Mouse (Mus musculus): ENCODE results near the gene 6330403K07Rik. TPM values are rescaled to one million over a fixed set of nuclear protein-coding genes. Genes with fewer than 3 reads are reported as not detected.

6330403K07Rik gene
- polyA plus RNA-seq, 1 experiment, result 0.26 TPM

DNA sequence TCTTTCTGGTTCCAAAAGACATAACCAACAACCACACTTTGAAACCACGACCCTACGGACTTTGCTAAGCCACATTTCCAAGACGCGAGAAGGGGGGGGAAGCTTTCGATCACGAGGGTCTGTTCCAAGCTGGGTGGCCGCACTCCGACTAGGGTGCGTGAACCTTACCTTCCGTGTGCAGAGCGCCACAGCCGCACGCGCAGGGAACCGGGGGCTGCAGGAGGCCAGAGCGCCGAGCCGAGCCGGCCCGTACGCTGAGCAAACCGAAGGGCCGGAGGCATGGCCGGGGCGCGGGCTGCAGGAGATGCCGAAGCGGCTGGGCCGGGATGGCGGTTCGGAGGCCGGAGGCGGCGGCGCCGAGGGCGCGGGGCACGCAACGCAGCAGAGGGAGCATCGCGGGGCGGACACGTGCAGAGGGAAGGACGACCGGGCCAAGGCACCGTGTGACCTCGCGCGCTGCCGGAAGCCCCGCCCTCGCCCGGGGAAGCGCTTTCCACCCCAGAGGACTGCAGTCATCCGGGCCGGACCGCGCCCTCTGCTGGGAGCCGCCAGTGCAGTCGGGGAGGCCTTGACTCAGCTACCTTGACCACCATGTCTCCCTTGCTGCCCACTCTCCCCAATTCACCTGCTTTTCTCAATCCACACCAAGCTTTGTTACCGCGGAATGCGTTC is 50.6 kb downstream of the 6330403K07Rik start, which contains the start of gene C1qbp:
TSS of gene C1qbp (minus strand) at position 470 of the 672 bp plus-strand sequence.
- TF ChIP-seq POLR2A (IDR thresholded peaks at IDR 0.05; ENCODE audit: low read depth, low read length) (peak; percentile 5; the same call in 1 of the 2 replicates), CTCF (IDR thresholded peaks at IDR 0.05; ENCODE audit: extremely low read depth, insufficient read depth, insufficient read length, insufficient replicate concordance) (peak; percentile 99)
- H3K4me1 ChIP-seq (ENCODE audit: control insufficient read depth, insufficient read depth, insufficient read length), result peaks cover 4% of the 10 kb centered on the region
- no peak within 1 kb of the TSS for H3K27ac ChIP-seq (ENCODE audit: insufficient read depth, low read length)
- under 1% methylated on average over 61 of the region's 64 CpGs for WGBS
- H3K4me3 ChIP-seq (ENCODE audit: extremely low read depth, insufficient read depth, insufficient read length), result peak within 1 kb of the TSS; percentile 90
- no peaks in the 10 kb centered on the region for H3K27me3 ChIP-seq (ENCODE audit: control insufficient read depth, insufficient read depth, low read length)
- peak; percentile 75 to 92 for DNase-seq (ENCODE audit: low read depth in 1 of 2, low spot score in 2 of 2)
- H3K36me3 ChIP-seq (ENCODE audit: control insufficient read depth, insufficient read depth, low read length), result peaks cover 25% of the 10 kb centered on the region

DNA sequence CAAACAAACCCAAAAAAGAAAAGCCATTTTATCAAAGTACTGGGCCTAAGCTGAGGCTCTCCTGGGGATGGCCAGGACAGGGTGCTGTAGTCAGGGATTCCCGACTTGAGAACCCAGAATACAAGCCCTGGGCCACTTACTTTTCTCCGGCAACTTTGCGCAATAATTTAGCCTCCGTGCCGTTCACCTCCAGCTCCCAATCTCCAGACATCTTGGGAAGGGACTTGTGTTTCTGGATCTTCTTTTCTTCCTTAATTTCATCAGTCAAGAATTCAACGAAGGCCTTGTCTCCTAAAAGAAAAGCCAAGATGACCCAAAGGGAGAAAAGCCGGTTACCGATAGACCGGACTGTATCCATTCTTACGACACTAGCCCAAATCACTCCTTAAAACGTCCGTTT is 51.3 kb downstream of the 6330403K07Rik start:
- WGBS, result 5% methylated on average over 12 of the region's 12 CpGs
- DNase-seq (ENCODE audit: low read depth in 1 of 2, low spot score in 2 of 2), result no peak
- Histone ChIP-seq H3K4me3 (ENCODE audit: extremely low read depth, insufficient read depth, insufficient read length) (peak overlapping the region; percentile 90), H3K36me3 (ENCODE audit: control insufficient read depth, insufficient read depth, low read length) (peaks cover 30% of the 10 kb centered on the region), H3K4me1 (ENCODE audit: control insufficient read depth, insufficient read depth, insufficient read length) (peaks cover 4% of the 10 kb centered on the region), H3K27ac (ENCODE audit: insufficient read depth, low read length) (no peak overlapping the region), H3K27me3 (ENCODE audit: control insufficient read depth, insufficient read depth, low read length) (no peaks in the 10 kb centered on the region)
- TF ChIP-seq CTCF (IDR thresholded peaks at IDR 0.05; ENCODE audit: extremely low read depth, insufficient read depth, insufficient read length, insufficient replicate concordance), result no peak
- no peak for TF ChIP-seq POLR2A (IDR thresholded peaks at IDR 0.05; ENCODE audit: low read depth, low read length)

Other genes starting within 250 kb of the 6330403K07Rik start
- gene Scimp, start 220.9 kb downstream of the 6330403K07Rik start, polyA plus RNA-seq (2012; rRNA removed), result 6.8 and 7.6 TPM in 2 replicates
- 2.3 TPM in 2 replicates for gene Rabep1, start 188.7 kb downstream of the 6330403K07Rik start, polyA plus RNA-seq (2012; rRNA removed)
- gene Nup88, start 63.5 kb downstream of the 6330403K07Rik start, polyA plus RNA-seq (2012; rRNA removed), result 18.3 and 21.0 TPM in 2 replicates
- 25.4 and 34.8 TPM in 2 replicates for gene Rpain, start 63.3 kb downstream of the 6330403K07Rik start, polyA plus RNA-seq (2012; rRNA removed)
- 71.3 and 160 TPM in 2 replicates for gene C1qbp, start 50.5 kb downstream of the 6330403K07Rik start, polyA plus RNA-seq (2012; rRNA removed)
- 20.3 and 24.6 TPM in 2 replicates for gene Dhx33, start 29.1 kb downstream of the 6330403K07Rik start, polyA plus RNA-seq (2012; rRNA removed)
- gene Mis12, start 13.9 kb downstream of the 6330403K07Rik start, polyA plus RNA-seq (2012; rRNA removed), result 2.6 and 2.9 TPM in 2 replicates
- gene Derl2, start 13.7 kb downstream of the 6330403K07Rik start, polyA plus RNA-seq (2012; rRNA removed), result 4.2 and 5.2 TPM in 2 replicates
- 0.11 and 0.20 TPM in 2 replicates for gene Nlrp1a, start 111.2 kb upstream of the 6330403K07Rik start, polyA plus RNA-seq (2012; rRNA removed)
- 0.88 and 0.97 TPM in 2 replicates for gene Nlrp1b, start 197.2 kb upstream of the 6330403K07Rik start, polyA plus RNA-seq (2012; rRNA removed)

Measured in spleen, adult 2 months (tissue).